Mouse (Mus musculus) stomach, embryonic 15.5 days (tissue): ENCODE results near the gene Camsap1. TPM values are rescaled to one million over a fixed set of nuclear protein-coding genes. Genes with fewer than 3 reads are reported as not detected.
A peak's percentile ranks its signal among the peaks of the same experiment; 100 is the strongest.

ENCODE experiments used
- ATAC-seq: fragments of 200-750 bp; cut with Nextera tagmentation; 2 replicates; pipeline ENCODE4 v1.8.0; 2017; ENCODE audit warnings: low read depth, moderate number of reproducible peaks, moderate TSS enrichment; ENCODE audit not compliant: insufficient read depth, low FRiP score
- H3K27ac ChIP-seq: fragments of 300-500 bp; sonication (generic); 2 replicates; pipeline ENCODE4 v1.5.1; 2015; ENCODE audit warnings: mild to moderate bottlenecking, inconsistent platforms
- H3K27me3 ChIP-seq: fragments of 300-500 bp; sonication (generic); replicated peaks from 2 replicates; pipeline ENCODE4 v1.6.1; 2015; ENCODE audit warnings: inconsistent platforms
- H3K36me3 ChIP-seq: fragments of 300-500 bp; sonication (generic); 2 replicates; pipeline ENCODE4 v1.6.1; 2015; ENCODE audit warnings: inconsistent platforms
- H3K4me1 ChIP-seq: fragments of 300-500 bp; sonication (generic); 2 replicates; pipeline ENCODE4 v1.6.1; 2015; ENCODE audit warnings: inconsistent platforms
- H3K4me2 ChIP-seq: fragments of 300-500 bp; sonication (generic); 2 replicates; pipeline ENCODE4 v1.6.1; 2015; ENCODE audit warnings: mild to moderate bottlenecking, inconsistent platforms
- H3K4me3 ChIP-seq: fragments of 300-500 bp; sonication (generic); replicated peaks from 2 replicates; pipeline ENCODE4 v1.5.1; 2015; ENCODE audit warnings: inconsistent platforms
- H3K9ac ChIP-seq: fragments of 300-500 bp; sonication (generic); 2 replicates; pipeline ENCODE4 v1.6.1; 2015; ENCODE audit warnings: inconsistent platforms
- H3K9me3 ChIP-seq: fragments of 300-500 bp; sonication (generic); 2 replicates; pipeline ENCODE4 v1.6.1; 2016; ENCODE audit warnings: inconsistent platforms
- WGBS: fragments of 180-500 bp; shearing (Covaris S2); methylation state at CpG from one replicate; pipeline ENCODE4 v1.1.7; 2015; 5-methylcytosine and 5-hydroxymethylcytosine counted together
- polyA plus RNA-seq: library from polyadenylated mRNA; unstranded; fragments of >200 nt; fragmentation: Nextera tagmentation; extraction: Ambion mirVana; gene quantifications from 2 replicates; pipeline ENCODE4 v1.2.1, GENCODE M21; 2015

The Camsap1 gene
- polyA plus RNA-seq, 1 experiment from 2014 or later, result 19.0 TPM

DNA sequence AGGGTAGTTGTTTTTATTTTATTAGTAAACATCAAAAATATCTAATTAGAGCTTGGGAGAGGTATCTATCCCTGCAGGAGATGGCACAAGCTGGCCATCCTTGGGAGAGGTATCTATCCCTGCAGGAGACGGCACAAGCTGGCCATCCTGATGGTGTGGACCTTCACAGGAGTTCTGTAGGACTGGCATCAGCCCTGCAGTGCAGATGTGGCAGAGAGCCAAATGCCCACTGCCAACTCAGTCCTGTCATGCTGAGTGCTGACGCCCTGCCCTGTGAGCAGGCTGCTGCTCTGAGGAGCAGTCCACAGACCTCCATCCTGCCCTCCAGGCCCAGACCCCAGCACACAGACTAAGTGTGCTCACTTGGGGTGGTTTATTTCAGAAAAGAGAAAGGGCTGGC, 18.9 kb upstream of the Camsap1 start:
- H3K9me3 ChIP-seq, result no peaks in the 10 kb centered on the region
- peaks cover 63% of the 10 kb centered on the region for H3K36me3 ChIP-seq
- no peak overlapping the region for H3K4me3 ChIP-seq
- no peaks in the 10 kb centered on the region for H3K27me3 ChIP-seq
- 88% methylated on average over 2 of the region's 2 CpGs for WGBS
- no peak overlapping the region for H3K9ac ChIP-seq
- ATAC-seq, result no peak
- no peak overlapping the region for H3K4me2 ChIP-seq
- H3K4me1 ChIP-seq, result no peaks in the 10 kb centered on the region
- H3K27ac ChIP-seq, result no peak overlapping the region

DNA sequence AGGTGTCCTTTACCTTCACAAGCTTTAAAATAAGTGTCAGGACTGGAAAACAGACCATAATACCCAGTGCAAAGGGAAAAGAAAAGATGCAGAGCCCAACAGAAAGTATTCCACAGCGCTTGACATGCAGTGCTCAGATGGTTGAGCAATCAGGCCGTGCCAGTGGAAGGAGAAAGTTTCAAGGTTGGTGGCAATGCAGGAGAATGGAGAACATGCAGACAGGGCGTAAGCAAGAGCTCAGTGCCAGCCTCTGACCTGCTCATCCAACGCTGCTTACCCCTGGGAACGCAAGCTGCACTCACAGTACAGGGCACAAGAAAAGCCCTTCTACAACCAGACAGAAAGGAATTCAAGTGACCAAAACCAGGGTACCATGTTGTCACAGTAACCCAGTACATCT, 18.1 kb upstream of the Camsap1 start:
- no peak overlapping the region for H3K4me2 ChIP-seq
- no peaks in the 10 kb centered on the region for H3K27me3 ChIP-seq
- no peaks in the 10 kb centered on the region for H3K9me3 ChIP-seq
- WGBS, result 94% methylated on average over 5 of the region's 5 CpGs
- H3K36me3 ChIP-seq, result peaks cover 57% of the 10 kb centered on the region
- H3K27ac ChIP-seq, result no peak overlapping the region
- no peak overlapping the region for H3K4me3 ChIP-seq
- no peak for ATAC-seq
- no peaks in the 10 kb centered on the region for H3K4me1 ChIP-seq
- H3K9ac ChIP-seq, result no peak overlapping the region

- Histone ChIP-seq H3K4me2 (no peak overlapping the region), H3K27me3 (no peaks in the 10 kb centered on the region), H3K27ac (no peak overlapping the region), H3K9me3 (no peaks in the 10 kb centered on the region), H3K36me3 (peaks cover 27% of the 10 kb centered on the region), H3K4me3 (no peak overlapping the region), H3K4me1 (no peaks in the 10 kb centered on the region), H3K9ac (no peak overlapping the region)
- WGBS, result 82% methylated on average over 3 of the region's 3 CpGs
- ATAC-seq, result no peak
These were observed 14.6 kb upstream of the Camsap1 start for GRCm38 (mm10) chr2:25997716-25998115.

DNA sequence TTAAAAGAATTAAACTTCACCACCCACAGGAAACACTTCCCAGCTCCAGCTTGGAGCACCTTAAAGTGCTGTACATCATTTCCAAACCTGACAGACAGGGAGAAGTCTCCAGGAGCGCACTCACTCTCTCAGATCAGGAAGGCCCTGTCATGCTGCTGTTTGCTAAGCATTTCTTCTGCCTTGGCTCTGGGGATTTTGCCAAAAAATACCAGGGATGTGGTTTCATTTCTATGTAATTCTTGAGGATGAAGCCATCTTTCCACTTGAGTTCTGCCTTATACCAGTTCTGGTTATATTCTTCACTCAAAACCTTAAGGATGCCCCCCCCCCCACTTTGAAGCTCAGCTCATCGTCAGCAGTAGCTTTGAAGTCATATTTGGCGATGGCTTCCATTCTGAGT, 11.7 kb upstream of the Camsap1 start:
- H3K9ac ChIP-seq, result no peak overlapping the region
- no peak overlapping the region for H3K27ac ChIP-seq
- WGBS, result 82% methylated on average over 3 of the region's 3 CpGs
- no peaks in the 10 kb centered on the region for H3K27me3 ChIP-seq
- H3K4me2 ChIP-seq, result no peak overlapping the region
- no peak overlapping the region for H3K4me3 ChIP-seq
- ATAC-seq, result no peak
- H3K4me1 ChIP-seq, result no peaks in the 10 kb centered on the region
- H3K36me3 ChIP-seq, result peaks cover 21% of the 10 kb centered on the region
- H3K9me3 ChIP-seq, result no peaks in the 10 kb centered on the region

GRCm38 (mm10) chr2:25992285-25992684, 9.2 kb upstream of the Camsap1 start:
- H3K9ac ChIP-seq, result no peak overlapping the region

DNA sequence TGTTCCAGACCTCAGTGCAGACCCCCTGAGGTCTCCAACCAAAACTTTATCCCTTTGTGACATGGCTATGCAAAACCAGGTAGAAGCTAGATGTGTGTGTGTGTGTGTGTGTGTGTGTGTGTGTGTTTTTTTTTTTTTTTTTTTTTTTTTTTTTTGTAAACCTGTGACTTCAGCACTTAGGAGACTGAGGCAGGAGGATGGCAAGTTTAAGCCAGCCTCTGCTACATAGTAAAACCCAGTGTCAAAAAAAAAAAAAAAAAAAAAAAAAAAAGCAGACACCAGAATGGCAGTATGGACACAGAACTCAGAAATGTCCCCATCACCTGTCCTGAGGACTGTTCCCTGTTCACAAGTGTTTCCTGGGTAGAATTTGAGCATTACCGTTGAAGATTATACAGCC, 6.6 kb upstream of the Camsap1 start:
- H3K9me3 ChIP-seq, result no peaks in the 10 kb centered on the region
- WGBS, result 80% methylated on average over 1 of the region's 1 CpGs
- no peak overlapping the region for H3K27ac ChIP-seq
- H3K4me2 ChIP-seq, result no peak overlapping the region
- H3K4me3 ChIP-seq, result no peak overlapping the region
- H3K27me3 ChIP-seq, result no peaks in the 10 kb centered on the region
- no peaks in the 10 kb centered on the region for H3K4me1 ChIP-seq
- H3K9ac ChIP-seq, result no peak overlapping the region
- no peaks in the 10 kb centered on the region for H3K36me3 ChIP-seq
- no peak for ATAC-seq

More at GRCm38 (mm10) chr2:25992285-25992684, 9.2 kb upstream of the Camsap1 start:
- Histone ChIP-seq H3K4me2 (no peak overlapping the region), H3K27me3 (no peaks in the 10 kb centered on the region), H3K4me1 (no peaks in the 10 kb centered on the region), H3K36me3 (no peaks in the 10 kb centered on the region), H3K27ac (no peak overlapping the region), H3K4me3 (no peak overlapping the region), H3K9me3 (no peaks in the 10 kb centered on the region)
- ATAC-seq, result no peak
- WGBS, result 75% methylated on average over 2 of the region's 2 CpGs

- Histone ChIP-seq H3K9me3 (no peaks in the 10 kb centered on the region), H3K4me1 (no peaks in the 10 kb centered on the region; the same call in 1 of the 2 replicates), H3K27ac (no peak overlapping the region), H3K27me3 (no peaks in the 10 kb centered on the region), H3K4me3 (no peak overlapping the region), H3K36me3 (no peaks in the 10 kb centered on the region), H3K9ac (no peak overlapping the region), H3K4me2 (no peak overlapping the region)
- 80% methylated on average over 6 of the region's 6 CpGs for WGBS
- ATAC-seq, result no peak
These were observed 4.7 kb upstream of the Camsap1 start for GRCm38 (mm10) chr2:25987817-25988216.

DNA sequence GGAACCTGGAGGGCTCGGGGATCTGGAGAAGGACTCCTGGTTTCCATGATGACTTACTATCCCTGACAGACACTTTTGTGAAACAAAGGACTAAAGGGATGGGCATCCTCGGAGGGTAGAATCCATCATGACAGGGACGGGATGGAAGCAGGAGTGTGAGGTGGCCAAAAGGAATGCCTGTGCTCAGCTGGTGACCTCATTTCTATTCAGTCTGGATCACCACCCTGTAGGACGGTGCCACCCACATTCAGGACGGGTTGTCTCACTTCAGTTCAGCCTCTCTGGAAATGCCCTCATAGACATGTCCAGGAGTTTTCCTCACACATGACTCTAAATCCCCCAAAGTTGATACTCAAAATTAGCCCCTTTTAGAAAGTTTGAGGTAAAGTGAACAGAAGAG, 3.5 kb upstream of the Camsap1 start:
- peaks cover under 1% of the 10 kb centered on the region for H3K4me1 ChIP-seq
- H3K4me2 ChIP-seq, result no peak overlapping the region
- ATAC-seq, result no peak
- H3K36me3 ChIP-seq, result no peaks in the 10 kb centered on the region
- no peak overlapping the region for H3K4me3 ChIP-seq
- H3K9ac ChIP-seq, result no peak overlapping the region
- no peak overlapping the region for H3K27ac ChIP-seq
- H3K9me3 ChIP-seq, result no peaks in the 10 kb centered on the region
- whole genome bisulfite sequencing, result 73% methylated on average over 5 of the region's 5 CpGs
- H3K27me3 ChIP-seq, result no peaks in the 10 kb centered on the region

DNA sequence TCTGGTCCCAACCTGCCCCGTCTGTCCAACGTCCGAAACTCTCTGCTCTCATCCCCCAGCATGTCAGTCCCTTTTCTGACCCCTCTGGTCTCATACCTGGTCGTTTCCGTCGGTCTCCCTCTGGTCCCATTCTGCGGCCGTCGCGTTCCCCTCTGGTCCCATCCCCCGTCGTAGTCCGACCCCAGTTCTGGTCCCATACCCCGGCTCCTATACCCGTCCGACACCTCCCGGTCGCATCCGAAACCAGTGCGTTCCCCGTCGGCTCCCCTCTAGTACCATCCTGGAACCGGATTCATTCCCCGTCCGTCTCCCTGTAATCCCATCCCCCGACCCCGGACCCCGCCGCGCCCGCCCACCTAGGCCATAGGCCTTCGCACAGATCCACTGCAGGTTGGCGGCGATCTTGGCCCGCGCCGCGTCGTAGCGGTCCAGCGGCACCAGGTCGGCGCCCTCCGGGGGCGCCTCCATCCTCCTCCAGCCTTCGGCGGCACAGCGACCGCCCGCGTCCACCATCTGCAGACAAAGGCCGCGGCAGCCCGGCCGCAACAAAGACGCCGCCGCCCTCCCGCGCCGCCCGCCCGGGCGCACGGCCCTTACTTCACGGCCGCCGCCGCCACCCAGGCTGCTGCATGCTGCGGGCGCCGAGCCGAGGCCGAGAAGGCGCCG, 523 bp downstream of the Camsap1 start:
- Histone ChIP-seq H3K4me3 (peak overlapping the region; percentile 97), H3K27me3 (no peaks in the 10 kb centered on the region), H3K27ac (peak overlapping the region; percentile 85), H3K4me1 (peaks cover 21% of the 10 kb centered on the region), H3K4me2 (peak overlapping the region; percentile 85), H3K9me3 (no peaks in the 10 kb centered on the region), H3K9ac (peak overlapping the region; percentile 78), H3K36me3 (no peaks in the 10 kb centered on the region)
- under 1% methylated on average over 73 of the region's 76 CpGs for whole genome bisulfite sequencing
- 0 out of 2 replicates have a peak, but pooled peaks have one; percentile 0 for ATAC-seq

DNA sequence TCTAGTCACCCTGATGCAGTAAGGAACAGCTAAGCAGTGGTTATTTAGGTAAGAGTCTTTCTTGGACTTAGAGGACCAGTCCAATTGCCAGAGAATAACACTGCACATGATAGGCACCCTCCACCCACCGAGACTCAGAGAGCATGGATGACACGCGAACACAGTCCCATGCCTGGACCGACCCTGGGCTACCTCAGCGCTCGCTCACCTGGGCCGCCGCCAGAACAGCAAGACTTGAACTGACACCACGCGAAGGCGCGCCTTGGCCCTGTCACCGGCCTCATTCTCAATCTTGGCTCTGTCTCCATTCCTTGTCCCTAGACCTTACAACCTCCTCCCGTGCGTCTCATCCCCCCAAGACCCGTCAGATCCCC, 1.0 kb downstream of the Camsap1 start:
- Histone ChIP-seq H3K4me2 (peak overlapping the region; percentile 85), H3K9me3 (no peaks in the 10 kb centered on the region), H3K4me3 (peak overlapping the region; percentile 97), H3K4me1 (peaks cover 21% of the 10 kb centered on the region), H3K9ac (peak overlapping the region; percentile 78), H3K27ac (no peak overlapping the region), H3K36me3 (no peaks in the 10 kb centered on the region), H3K27me3 (no peaks in the 10 kb centered on the region)
- ATAC-seq, result no peak
- 2% methylated on average over 16 of the region's 16 CpGs for WGBS

DNA sequence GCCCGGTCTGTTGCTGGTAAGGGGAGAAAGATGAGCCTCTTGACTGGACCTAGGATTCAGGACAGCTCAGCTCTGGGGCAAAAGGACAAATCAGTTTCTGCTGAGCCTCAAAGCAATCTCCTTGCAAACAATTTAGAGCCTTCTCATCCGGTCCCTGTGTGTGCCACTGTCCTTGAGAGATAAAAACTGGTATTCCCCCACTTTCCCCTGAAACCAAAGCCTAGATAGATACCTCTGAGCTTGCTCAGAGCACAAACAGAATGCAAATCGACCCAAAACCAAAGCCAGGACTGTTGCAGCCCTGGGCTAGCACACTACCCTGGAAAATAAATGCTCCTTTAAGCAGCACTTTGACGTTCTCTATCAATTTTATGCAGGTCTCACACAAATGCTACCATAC, 4.1 kb downstream of the Camsap1 start:
- 79% methylated on average over 4 of the region's 4 CpGs for WGBS
- no peaks in the 10 kb centered on the region for H3K9me3 ChIP-seq
- no peaks in the 10 kb centered on the region for H3K27me3 ChIP-seq
- no peak overlapping the region for H3K27ac ChIP-seq
- no peak for ATAC-seq
- no peak overlapping the region for H3K4me3 ChIP-seq
- peaks cover 21% of the 10 kb centered on the region for H3K4me1 ChIP-seq
- H3K36me3 ChIP-seq, result no peaks in the 10 kb centered on the region
- H3K9ac ChIP-seq, result no peak overlapping the region
- H3K4me2 ChIP-seq, result no peak overlapping the region

DNA sequence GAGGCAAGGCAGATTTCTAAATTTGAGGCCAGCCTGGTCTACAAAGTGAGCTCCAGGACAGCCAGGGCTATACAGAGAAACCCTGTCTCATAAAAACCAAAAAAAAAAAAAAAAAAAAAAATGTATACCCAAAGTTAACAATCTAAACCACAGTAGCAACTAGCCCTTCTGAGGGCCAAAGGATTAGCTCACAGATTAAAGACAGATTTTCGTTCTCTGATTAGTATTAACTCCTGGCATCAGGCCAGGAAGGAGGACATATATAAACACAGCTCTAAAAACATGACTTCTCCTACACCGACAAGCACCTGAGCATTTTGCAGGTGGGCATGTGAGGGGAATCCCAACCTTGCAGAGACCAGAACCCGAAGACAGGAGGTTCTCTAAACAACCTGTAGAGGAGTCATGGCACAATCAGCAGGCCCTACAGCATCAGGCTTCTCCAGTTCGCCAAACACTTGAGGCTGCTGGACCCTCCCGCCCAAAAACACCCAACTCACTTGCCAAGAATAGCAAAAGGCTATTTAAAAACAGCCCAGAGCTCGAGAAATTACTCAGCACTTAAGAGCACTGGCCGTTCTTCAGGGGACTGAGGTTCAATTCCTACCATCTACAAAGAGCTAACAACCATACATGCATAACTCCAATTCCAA, 5.4 kb downstream of the Camsap1 start:
- ATAC-seq, result no peak
- WGBS, result 61% methylated on average over 7 of the region's 7 CpGs
- no peaks in the 10 kb centered on the region for H3K36me3 ChIP-seq

More for the DNA sequence above, 5.4 kb downstream of the Camsap1 start:
- Histone ChIP-seq H3K4me3 (no peak overlapping the region), H3K9ac (no peak overlapping the region), H3K27me3 (no peaks in the 10 kb centered on the region), H3K4me1 (peaks cover 21% of the 10 kb centered on the region), H3K27ac (no peak overlapping the region), H3K9me3 (no peaks in the 10 kb centered on the region), H3K4me2 (no peak overlapping the region)
